Mouse (Mus musculus) B cell, adult 2 months (primary cell): ENCODE measurements around the gene Tbxas1.

ENCODE experiments used
- DNase-seq, 2 experiments: peaks; one replicate each; pipeline ENCODE4 v3.0.0; 2022

Gene Tbxas1

GRCm38 (mm10) chr6:38875258-38876070, at the start of gene Tbxas1:
TSS of gene Tbxas1 (plus strand) at chr6:38875404.
- peak; percentile 55 to 62 for DNase-seq

GRCm38 (mm10) chr6:38825886-38826285, 49.3 kb upstream of the Tbxas1 start:
- DNase-seq = no peak

- DNase-seq = no peak
These were observed 48.3 kb upstream of the Tbxas1 start for GRCm38 (mm10) chr6:38826857-38827256.

- DNase-seq = no peak
These were observed 47.8 kb upstream of the Tbxas1 start for GRCm38 (mm10) chr6:38827435-38827834.

GRCm38 (mm10) chr6:38828211-38828610, 47.0 kb upstream of the Tbxas1 start:
- DNase-seq = no peak

GRCm38 (mm10) chr6:38829452-38829851, 45.8 kb upstream of the Tbxas1 start:
- DNase-seq = no peak

GRCm38 (mm10) chr6:38833721-38834120, 41.5 kb upstream of the Tbxas1 start:
- DNase-seq = no peak

GRCm38 (mm10) chr6:38834727-38835126, 40.5 kb upstream of the Tbxas1 start:
- DNase-seq = no peak

GRCm38 (mm10) chr6:38835217-38835616, 40.0 kb upstream of the Tbxas1 start:
- no peak for DNase-seq

GRCm38 (mm10) chr6:38838061-38838460, 37.1 kb upstream of the Tbxas1 start:
- no peak for DNase-seq

- DNase-seq = no peak
These were observed 35.3 kb upstream of the Tbxas1 start for GRCm38 (mm10) chr6:38839891-38840290.

GRCm38 (mm10) chr6:38840380-38840779, 34.8 kb upstream of the Tbxas1 start:
- no peak for DNase-seq

GRCm38 (mm10) chr6:38840780-38841179, 34.4 kb upstream of the Tbxas1 start:
- DNase-seq = no peak

GRCm38 (mm10) chr6:38841551-38841950, 33.7 kb upstream of the Tbxas1 start:
- no peak for DNase-seq

- DNase-seq = no peak
These were observed 30.1 kb upstream of the Tbxas1 start for GRCm38 (mm10) chr6:38845117-38845516.

GRCm38 (mm10) chr6:38845876-38846275, 29.3 kb upstream of the Tbxas1 start:
- no peak for DNase-seq

- no peak for DNase-seq
These were observed 28.6 kb upstream of the Tbxas1 start for GRCm38 (mm10) chr6:38846330-38847195.

GRCm38 (mm10) chr6:38847447-38847846, 27.8 kb upstream of the Tbxas1 start:
- no peak for DNase-seq

GRCm38 (mm10) chr6:38847958-38848910, 27.0 kb upstream of the Tbxas1 start:
- DNase-seq = no peak

GRCm38 (mm10) chr6:38850715-38851259, 24.4 kb upstream of the Tbxas1 start:
- no peak for DNase-seq

- DNase-seq = no peak
These were observed 23.5 kb upstream of the Tbxas1 start for GRCm38 (mm10) chr6:38851740-38852139.

GRCm38 (mm10) chr6:38853561-38853992, 21.6 kb upstream of the Tbxas1 start:
- no peak for DNase-seq
